Mouse (Mus musculus): ENCODE data around the gene 8030474K03Rik.
"Not testable (repeated sequence)": the region's sequence is repeated elsewhere in the genome, so short reads cannot be mapped to it uniquely, and the experiment has no call there.

Gene 8030474K03Rik

DNA sequence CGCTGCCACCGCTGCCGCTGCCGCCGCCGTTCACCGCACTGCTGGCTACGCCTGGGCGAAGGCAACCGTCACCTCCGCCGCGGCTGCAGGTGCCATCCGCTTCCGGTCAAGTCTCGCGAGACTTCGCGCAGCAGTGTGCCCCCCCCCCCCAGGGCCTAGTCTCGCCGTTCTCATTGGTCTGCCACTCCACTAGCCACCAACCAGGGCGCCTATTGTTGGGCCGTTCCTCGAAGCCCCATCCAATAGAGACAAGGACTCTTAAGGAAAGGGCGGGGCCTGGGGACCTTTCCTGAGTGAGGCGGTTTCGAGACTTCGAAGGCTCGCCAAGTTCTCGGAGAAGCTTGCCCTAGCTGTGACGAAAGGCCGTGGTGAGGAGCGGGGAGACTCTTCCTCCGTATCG, at the start of gene 8030474K03Rik, which contains the start of gene Gm4779:
8030474K03Rik (plus strand) TSS at position 315 of the 400 bp plus-strand sequence.
Gm4779 (minus strand) TSS at position 82 of the 400 bp plus-strand sequence.
- no peak for DNase-seq (ENCODE audit: low spot score in 2 of 2)

DNA sequence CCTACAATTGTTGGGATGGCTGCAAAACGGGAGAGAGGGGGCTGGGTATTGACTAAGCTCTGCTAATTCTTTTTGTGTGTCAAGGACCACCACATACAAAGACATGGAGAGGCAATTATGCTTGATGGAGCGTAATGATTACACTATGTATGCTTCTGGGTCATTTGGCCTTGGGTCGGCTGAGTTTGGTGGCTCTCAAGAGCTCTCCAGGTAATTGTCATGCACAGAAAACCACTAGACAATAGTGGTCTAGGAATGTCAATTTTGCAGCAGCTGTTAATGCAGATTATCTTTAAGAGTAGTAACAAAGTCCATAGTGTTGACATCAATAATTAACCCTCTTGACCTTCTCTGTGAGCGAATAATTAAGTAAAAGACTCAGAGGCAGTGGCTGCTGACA, 44.3 kb upstream of the 8030474K03Rik start:
- DNase-seq (ENCODE audit: low spot score in 2 of 2): no peak

DNA sequence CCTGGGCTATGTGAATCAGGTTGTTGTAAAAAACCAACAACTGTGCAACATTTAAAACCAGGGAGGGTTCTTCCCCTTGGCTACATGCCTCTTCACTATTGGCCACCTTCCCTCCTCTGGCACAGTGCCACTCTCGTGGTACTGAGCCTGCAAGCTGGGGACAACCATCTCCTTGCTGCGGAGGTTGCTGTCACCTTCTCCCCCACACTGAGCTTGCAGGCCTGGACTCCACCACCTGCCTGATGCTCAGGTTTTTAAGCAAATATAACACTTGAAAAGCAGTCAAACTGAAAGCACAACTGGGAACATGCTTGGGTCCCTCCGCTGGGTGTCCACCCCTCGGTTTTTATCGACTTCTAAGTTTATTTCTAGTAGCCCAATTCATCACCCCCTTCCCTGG, 40.0 kb upstream of the 8030474K03Rik start:
- DNase-seq (ENCODE audit: low spot score in 2 of 2): no peak

DNA sequence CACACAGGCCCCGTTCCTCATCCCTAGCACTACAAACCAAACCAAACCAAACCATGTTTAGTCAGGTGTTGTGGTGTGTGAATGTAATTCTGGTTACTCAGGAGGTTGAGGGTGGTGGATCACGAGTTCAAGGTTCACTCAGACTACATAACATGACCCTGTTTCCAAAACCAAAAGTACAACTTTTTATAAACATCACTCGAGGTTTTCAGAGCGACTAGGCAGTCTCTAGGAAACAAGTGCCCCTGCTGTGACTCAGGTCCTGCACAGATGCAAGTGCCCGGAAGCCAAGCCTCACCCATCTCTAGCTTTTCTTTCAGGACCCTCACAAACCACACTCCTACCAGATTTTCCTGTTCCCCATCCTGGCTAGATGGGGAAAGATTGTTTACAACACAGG, 29.8 kb upstream of the 8030474K03Rik start:
- no peak for DNase-seq (ENCODE audit: low spot score in 2 of 2)

DNA sequence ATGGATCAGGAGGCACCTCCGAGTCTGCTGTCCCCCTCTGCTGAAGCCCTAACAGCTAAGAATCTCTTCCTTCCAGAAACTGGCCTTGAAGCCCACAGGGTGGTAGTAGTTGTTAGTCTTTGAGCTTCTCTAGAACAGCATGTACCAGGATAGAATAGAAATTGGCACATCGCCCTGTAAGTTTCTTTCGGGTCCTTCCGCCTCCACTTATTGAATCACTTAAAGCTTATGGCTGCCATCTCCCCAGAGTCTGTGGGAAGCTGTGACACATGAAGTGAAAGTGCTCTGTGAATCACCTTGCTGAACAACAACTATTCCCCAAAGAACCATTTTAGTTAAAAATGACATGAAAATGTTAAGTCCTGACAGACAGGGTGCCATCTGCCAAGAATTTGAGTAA, 29.3 kb upstream of the 8030474K03Rik start:
- no peak for DNase-seq (ENCODE audit: low spot score in 2 of 2)

DNA sequence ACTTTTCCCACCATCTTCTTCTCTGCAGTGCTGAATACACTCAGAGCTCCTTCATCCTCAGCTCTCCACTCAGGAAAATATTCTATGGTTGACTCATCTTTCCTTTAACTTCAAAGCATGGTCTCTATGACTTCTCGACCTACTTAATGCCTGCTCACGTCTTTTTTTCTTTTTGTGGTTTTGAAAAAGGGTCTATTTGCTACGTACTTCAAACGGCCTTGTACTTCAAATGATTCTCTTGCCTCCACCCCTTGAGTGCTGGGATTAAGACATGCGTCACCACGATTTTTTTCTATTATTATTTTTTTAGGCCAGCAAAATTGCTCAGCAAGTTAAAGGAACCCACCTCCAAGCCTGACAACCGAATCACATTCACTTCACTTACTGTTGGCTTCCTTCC, 27.2 kb upstream of the 8030474K03Rik start:
- no peak for DNase-seq (ENCODE audit: low spot score in 2 of 2)

DNA sequence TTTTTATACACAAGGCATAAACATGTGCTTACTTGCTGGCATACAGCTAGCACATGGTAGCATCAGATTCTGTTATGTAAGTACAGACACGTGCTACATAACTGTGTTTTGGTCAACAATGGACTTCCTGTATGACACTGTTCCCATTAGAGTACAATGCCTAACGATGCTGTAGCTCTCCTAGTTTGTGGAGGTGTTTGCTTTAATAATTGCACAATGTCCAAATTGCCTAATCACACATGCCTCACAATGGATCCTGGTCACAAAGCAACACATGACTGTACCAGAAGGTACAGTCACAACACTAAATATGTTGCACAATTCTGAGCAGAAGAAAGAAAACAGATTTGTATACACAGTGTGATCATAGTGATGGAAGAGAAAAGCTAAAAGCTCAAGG, 25.0 kb upstream of the 8030474K03Rik start:
- DNase-seq (ENCODE audit: low spot score in 2 of 2): no peak

DNA sequence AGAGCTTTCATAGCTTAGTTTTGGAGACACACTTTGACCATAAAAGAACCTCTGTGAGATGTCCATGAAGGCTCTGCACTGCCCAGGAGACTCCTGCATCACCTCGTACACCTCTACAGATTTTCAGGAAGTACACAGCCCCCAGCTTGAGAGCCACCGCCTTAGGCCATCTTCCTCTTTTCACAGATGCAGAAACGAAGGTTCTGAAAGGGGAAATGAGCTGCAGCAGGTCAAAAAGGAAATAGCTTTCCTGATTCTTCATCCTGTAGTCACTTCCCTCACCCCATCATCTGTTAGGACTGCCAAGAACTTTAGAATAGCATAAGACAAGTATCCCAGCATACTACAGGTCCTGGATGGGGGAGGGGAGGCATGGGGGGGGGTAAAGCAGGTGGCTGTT, 24.1 kb upstream of the 8030474K03Rik start:
- peak; percentile 56 to 64 for DNase-seq (ENCODE audit: low spot score in 2 of 2)

DNA sequence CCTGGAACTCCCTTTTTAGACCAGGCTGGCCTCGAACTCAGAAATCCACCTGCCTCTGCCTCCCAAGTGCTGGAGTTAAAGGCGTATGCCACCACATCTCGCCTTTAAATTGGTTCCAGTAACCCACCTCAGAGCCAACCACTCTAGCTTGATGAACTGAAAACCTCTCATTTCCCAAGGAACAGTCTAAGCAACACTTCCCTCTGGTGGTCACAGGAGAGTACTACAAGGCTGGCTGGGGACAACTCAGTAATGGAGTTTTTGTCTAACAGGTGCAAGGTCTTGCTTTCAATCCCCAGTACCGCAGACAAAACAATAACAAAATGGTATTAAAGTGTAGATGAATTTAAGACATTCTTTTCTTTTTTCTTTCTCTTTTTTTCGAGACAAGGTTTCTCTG, 22.4 kb upstream of the 8030474K03Rik start:
- DNase-seq (ENCODE audit: low spot score in 2 of 2): peak; percentile 41 to 52

DNA sequence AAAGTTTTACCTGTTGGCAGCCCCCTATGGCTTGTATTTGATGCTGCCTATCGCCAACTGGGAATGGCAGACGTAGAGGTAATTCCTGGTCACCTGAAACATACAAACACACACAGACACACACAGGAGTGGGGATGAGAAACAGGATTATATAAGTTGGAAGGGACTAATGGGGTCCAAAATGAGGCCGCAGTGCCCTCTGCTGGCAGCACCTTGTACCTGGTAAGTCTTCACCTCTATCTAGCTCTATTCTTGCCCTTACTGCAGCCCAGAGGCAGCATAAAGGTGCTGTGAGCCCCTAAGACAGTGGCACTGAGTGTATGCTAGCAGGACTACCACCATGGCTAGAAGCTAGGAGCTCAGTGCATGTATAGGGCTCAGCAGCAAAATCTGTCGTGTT, 2.9 kb upstream of the 8030474K03Rik start:
- no peak for DNase-seq (ENCODE audit: low spot score in 2 of 2)

DNA sequence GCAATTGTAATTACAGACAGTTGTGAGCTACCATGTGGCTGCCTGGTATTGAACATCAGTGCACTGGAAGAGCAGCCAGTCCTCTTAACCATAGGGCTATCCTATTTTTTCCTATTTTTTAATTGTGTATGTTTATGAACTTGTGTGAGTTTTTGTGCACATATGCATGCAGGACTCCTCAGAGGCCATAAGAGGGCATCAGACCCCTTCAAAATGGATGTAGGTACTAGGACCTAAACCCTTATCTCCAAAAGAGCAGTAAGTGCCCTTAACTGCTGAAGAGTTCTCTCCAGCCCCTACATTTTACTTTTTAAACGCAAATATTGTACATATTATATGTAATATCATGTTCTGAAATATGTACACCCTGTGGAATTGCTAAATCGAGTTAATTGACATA, 11.1 kb downstream of the 8030474K03Rik start:
- DNase-seq (ENCODE audit: low spot score in 2 of 2): no peak

DNA sequence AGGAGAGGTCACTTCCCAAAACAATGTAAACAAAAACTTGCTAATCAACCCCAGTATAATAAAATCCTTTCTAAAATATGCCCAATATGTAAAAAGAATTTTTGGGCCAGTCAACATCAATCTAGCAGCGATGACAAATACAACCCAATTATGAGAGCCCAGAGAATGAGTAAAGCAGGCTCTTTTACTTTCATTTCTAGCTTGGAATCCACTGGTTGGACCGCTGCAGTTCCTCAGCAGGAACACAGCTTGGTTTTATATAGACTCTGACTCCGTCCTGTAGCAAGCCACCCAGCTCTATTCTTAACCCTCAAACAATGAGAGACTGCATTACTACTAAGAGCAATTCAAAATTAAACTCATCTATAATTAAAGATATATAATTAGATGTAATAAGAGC, 17.3 kb downstream of the 8030474K03Rik start:
- no peak for DNase-seq (ENCODE audit: low spot score in 2 of 2)

DNA sequence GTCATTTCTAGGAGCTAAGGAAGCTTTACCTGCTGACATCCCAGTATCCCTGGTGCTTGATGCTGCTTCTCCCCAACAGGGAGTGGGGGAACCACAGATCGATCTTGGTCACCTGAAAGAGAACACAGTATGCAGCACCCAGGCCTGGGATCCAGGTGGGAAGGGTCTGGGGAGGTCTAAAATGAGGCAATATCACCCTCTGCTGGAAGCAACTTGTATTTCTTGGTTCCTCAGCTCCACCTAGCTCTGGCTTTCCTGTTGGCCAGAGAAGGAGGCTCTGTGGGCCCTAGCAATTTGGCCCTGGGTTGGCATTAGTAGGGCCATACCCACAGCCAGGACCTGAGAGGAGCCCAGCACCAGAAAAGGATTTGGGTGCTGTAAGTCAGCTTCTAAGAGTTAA, 24.7 kb downstream of the 8030474K03Rik start:
- no peak for DNase-seq (ENCODE audit: low spot score in 2 of 2)

DNA sequence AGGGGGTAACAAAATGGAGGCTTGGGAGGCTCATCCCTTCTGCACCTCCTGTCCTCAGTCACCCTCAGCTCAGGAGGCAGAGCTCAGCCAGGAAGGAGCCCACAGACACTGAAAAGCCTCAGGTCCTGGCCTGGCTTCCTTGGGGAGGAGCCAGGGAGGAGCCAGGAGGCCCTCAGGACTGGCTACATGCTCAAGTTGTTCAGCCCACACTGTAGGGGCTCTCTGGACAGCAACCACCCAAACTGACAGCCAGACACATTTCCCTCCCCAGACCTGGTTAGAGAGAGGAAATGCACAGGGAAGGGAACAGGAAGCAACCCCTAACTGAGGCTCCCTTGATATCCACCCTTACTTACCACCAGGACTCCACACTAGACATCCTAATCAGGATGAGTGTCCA, 25.5 kb downstream of the 8030474K03Rik start:
- not testable (repeated sequence) for DNase-seq (ENCODE audit: low spot score in 2 of 2)

DNA sequence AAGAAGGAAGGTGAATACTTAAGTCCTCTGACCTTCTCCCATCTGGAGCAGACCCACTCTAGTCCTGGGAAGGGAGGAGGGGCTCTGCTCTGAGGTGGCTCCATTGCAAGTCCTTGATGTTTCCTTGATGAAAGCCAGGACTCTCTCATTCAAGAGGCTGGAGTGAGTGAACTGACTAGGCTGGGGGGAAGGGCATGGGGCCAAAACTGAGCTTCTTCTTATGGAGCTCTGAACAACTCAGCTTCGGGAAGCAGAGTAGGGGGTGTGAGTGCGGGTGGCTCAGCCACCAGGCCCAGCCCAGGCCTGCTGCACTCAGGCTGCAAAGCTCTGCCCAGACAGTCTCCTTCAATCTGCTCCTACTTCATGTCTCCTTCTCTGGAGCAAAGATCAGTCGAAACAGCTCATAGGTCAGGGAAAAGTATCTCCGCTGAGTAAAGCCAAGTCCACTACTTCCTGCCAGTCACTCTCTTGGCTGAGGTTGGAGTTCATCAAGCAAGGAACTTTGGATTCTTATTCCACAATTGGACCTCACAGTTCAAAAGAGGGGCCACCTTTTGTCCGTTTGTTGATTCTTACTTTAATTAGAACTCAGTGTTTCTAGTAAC, 52.8 kb downstream of the 8030474K03Rik start:
- no peak for DNase-seq (ENCODE audit: low spot score in 2 of 2)

Data from spleen, postnatal 36 days (tissue).